Mouse (Mus musculus): ENCODE results near the gene Ubr7. TPM values are rescaled to one million over a fixed set of nuclear protein-coding genes. Genes with fewer than 3 reads are reported as not detected.
A peak's percentile ranks its signal among the peaks of the same experiment; 100 is the strongest.

Gene Ubr7
- 38.2 and 38.7 TPM in 2 replicates for polyA plus RNA-seq (2015; fragmentation: Nextera tagmentation; extraction: Ambion mirVana)

- Histone ChIP-seq H3K4me1 (peaks cover 23% of the 10 kb centered on the region), H3K27me3 (no peaks in the 10 kb centered on the region)
- WGBS = under 1% methylated on average over 73 of the region's 73 CpGs
These were observed at the start of gene Ubr7, which contains the start of the genes Gm28051 and Gon7 for GRCm38 (mm10) chr12:102757689-102758402. Gene Ubr7 (plus strand): TSS chr12:102757967. Gene Gm28051 (minus strand): TSS chr12:102757765. Gene Gon7 (minus strand): TSS chr12:102757803.

GRCm38 (mm10) chr12:102708220-102708619 lies 49.5 kb upstream of the Ubr7 start:
- Histone ChIP-seq H3K27me3 (no peaks in the 10 kb centered on the region), H3K4me3 (replicated peaks) (no peak overlapping the region), H3K9ac (no peak overlapping the region), H3K9me3 (replicated peaks) (no peaks in the 10 kb centered on the region), H3K27ac (replicated peaks) (no peak overlapping the region), H3K4me1 (peaks cover 21% of the 10 kb centered on the region), H3K36me3 (no peaks in the 10 kb centered on the region), H3K4me2 (replicated peaks) (no peak overlapping the region)
- 78% methylated on average over 11 of the region's 11 CpGs for WGBS
- no peak for ATAC-seq (ENCODE audit: insufficient number of reproducible peaks, low FRiP score, low TSS enrichment, low read depth)

More at GRCm38 (mm10) chr12:102757689-102758402, at the start of gene Ubr7, which contains the start of the genes Gm28051 and Gon7:
- peak within 1 kb of the TSS; percentile 68 for H3K4me2 ChIP-seq (replicated peaks)
- ATAC-seq (ENCODE audit: insufficient number of reproducible peaks, low FRiP score, low TSS enrichment, low read depth) = peak; percentile 98
- no peaks in the 10 kb centered on the region for H3K36me3 ChIP-seq
- peak within 1 kb of the TSS; percentile 93 for H3K27ac ChIP-seq (replicated peaks)
- H3K4me3 ChIP-seq (replicated peaks) = peak within 1 kb of the TSS; percentile 89
- H3K9ac ChIP-seq = peak within 1 kb of the TSS; percentile 68
- no peaks in the 10 kb centered on the region for H3K9me3 ChIP-seq (replicated peaks)

- 78% methylated on average over 5 of the region's 5 CpGs for WGBS
- Histone ChIP-seq H3K36me3 (no peaks in the 10 kb centered on the region), H3K27me3 (no peaks in the 10 kb centered on the region), H3K4me1 (peaks cover 13% of the 10 kb centered on the region), H3K9ac (no peak overlapping the region), H3K9me3 (replicated peaks) (no peaks in the 10 kb centered on the region), H3K4me2 (replicated peaks) (no peak overlapping the region), H3K27ac (replicated peaks) (no peak overlapping the region), H3K4me3 (replicated peaks) (no peak overlapping the region)
- ATAC-seq (ENCODE audit: insufficient number of reproducible peaks, low FRiP score, low TSS enrichment, low read depth) = no peak
These were observed 47.9 kb upstream of the Ubr7 start for GRCm38 (mm10) chr12:102709896-102710295.

- 56% methylated on average over 4 of the region's 4 CpGs for WGBS
These were observed 46.9 kb upstream of the Ubr7 start for GRCm38 (mm10) chr12:102710851-102711375.

GRCm38 (mm10) chr12:102713153-102713865 lies 44.5 kb upstream of the Ubr7 start:
- Histone ChIP-seq H3K27me3 (no peaks in the 10 kb centered on the region), H3K27ac (replicated peaks) (no peak overlapping the region), H3K4me3 (replicated peaks) (no peak overlapping the region), H3K9me3 (replicated peaks) (no peaks in the 10 kb centered on the region), H3K4me2 (replicated peaks) (no peak overlapping the region), H3K36me3 (no peaks in the 10 kb centered on the region), H3K4me1 (0 out of 2 replicates have a peak, but pooled peaks cover 2% of the 10 kb centered on the region), H3K9ac (no peak overlapping the region)
- 57% methylated on average over 20 of the region's 20 CpGs for WGBS
- no peak for ATAC-seq (ENCODE audit: insufficient number of reproducible peaks, low FRiP score, low TSS enrichment, low read depth)

More at GRCm38 (mm10) chr12:102710851-102711375, 46.9 kb upstream of the Ubr7 start:
- Histone ChIP-seq H3K4me3 (replicated peaks) (no peak overlapping the region), H3K4me1 (peaks cover 4% of the 10 kb centered on the region), H3K9ac (no peak overlapping the region), H3K4me2 (replicated peaks) (no peak overlapping the region), H3K27ac (replicated peaks) (no peak overlapping the region), H3K36me3 (no peaks in the 10 kb centered on the region), H3K9me3 (replicated peaks) (no peaks in the 10 kb centered on the region), H3K27me3 (no peaks in the 10 kb centered on the region)
- ATAC-seq (ENCODE audit: insufficient number of reproducible peaks, low FRiP score, low TSS enrichment, low read depth) = no peak

- Histone ChIP-seq H3K27ac (replicated peaks) (no peak overlapping the region), H3K9ac (no peak overlapping the region), H3K4me2 (replicated peaks) (no peak overlapping the region), H3K4me3 (replicated peaks) (no peak overlapping the region), H3K27me3 (no peaks in the 10 kb centered on the region), H3K36me3 (no peaks in the 10 kb centered on the region), H3K4me1 (0 out of 2 replicates have a peak, but pooled peaks cover 2% of the 10 kb centered on the region), H3K9me3 (replicated peaks) (no peaks in the 10 kb centered on the region)
- WGBS = 69% methylated on average over 2 of the region's 2 CpGs
- ATAC-seq (ENCODE audit: insufficient number of reproducible peaks, low FRiP score, low TSS enrichment, low read depth) = no peak
These were observed 43.7 kb upstream of the Ubr7 start for GRCm38 (mm10) chr12:102714116-102714515.

GRCm38 (mm10) chr12:102714654-102715395 lies 42.9 kb upstream of the Ubr7 start:
- Histone ChIP-seq H3K4me1 (0 out of 2 replicates have a peak, but pooled peaks cover 2% of the 10 kb centered on the region), H3K9ac (no peak overlapping the region), H3K27me3 (no peaks in the 10 kb centered on the region), H3K4me2 (replicated peaks) (no peak overlapping the region), H3K27ac (replicated peaks) (no peak overlapping the region), H3K36me3 (no peaks in the 10 kb centered on the region), H3K9me3 (replicated peaks) (no peaks in the 10 kb centered on the region), H3K4me3 (replicated peaks) (no peak overlapping the region)
- no peak for ATAC-seq (ENCODE audit: insufficient number of reproducible peaks, low FRiP score, low TSS enrichment, low read depth)
- 81% methylated on average over 10 of the region's 10 CpGs for WGBS

- no peak overlapping the region for H3K9ac ChIP-seq
- H3K36me3 ChIP-seq = no peaks in the 10 kb centered on the region
- peaks cover 5% of the 10 kb centered on the region; the same call in 1 of the 2 replicates for H3K4me1 ChIP-seq
- no peaks in the 10 kb centered on the region for H3K9me3 ChIP-seq (replicated peaks)
- H3K27me3 ChIP-seq = no peaks in the 10 kb centered on the region
- H3K4me2 ChIP-seq (replicated peaks) = peak overlapping the region; percentile 28; the same call in 1 of the 2 replicates
- WGBS = 17% methylated on average over 13 of the region's 13 CpGs
- no peak; the same call in 1 of the 2 replicates for ATAC-seq (ENCODE audit: insufficient number of reproducible peaks, low FRiP score, low TSS enrichment, low read depth)
- 0 out of 2 replicates have a peak overlapping the region, but pooled peaks have one; percentile 2 for H3K4me3 ChIP-seq (replicated peaks)
- H3K27ac ChIP-seq (replicated peaks) = no peak overlapping the region
These were observed 38.0 kb upstream of the Ubr7 start for GRCm38 (mm10) chr12:102719552-102720315.

GRCm38 (mm10) chr12:102722451-102722850 lies 35.3 kb upstream of the Ubr7 start:
- 43% methylated on average over 11 of the region's 11 CpGs for WGBS

GRCm38 (mm10) chr12:102722966-102723365 lies 34.8 kb upstream of the Ubr7 start:
- 72% methylated on average over 8 of the region's 8 CpGs for WGBS
- no peak for ATAC-seq (ENCODE audit: insufficient number of reproducible peaks, low FRiP score, low TSS enrichment, low read depth)
- Histone ChIP-seq H3K36me3 (no peaks in the 10 kb centered on the region), H3K4me2 (replicated peaks) (no peak overlapping the region), H3K9me3 (replicated peaks) (no peaks in the 10 kb centered on the region), H3K4me1 (peaks cover 9% of the 10 kb centered on the region; the same call in 1 of the 2 replicates), H3K9ac (no peak overlapping the region), H3K4me3 (replicated peaks) (no peak overlapping the region), H3K27ac (replicated peaks) (no peak overlapping the region), H3K27me3 (no peaks in the 10 kb centered on the region)

More at GRCm38 (mm10) chr12:102722451-102722850, 35.3 kb upstream of the Ubr7 start:
- Histone ChIP-seq H3K4me2 (replicated peaks) (no peak overlapping the region), H3K27ac (replicated peaks) (no peak overlapping the region), H3K4me3 (replicated peaks) (no peak overlapping the region), H3K27me3 (no peaks in the 10 kb centered on the region), H3K4me1 (peaks cover 9% of the 10 kb centered on the region; the same call in 1 of the 2 replicates), H3K9ac (no peak overlapping the region), H3K9me3 (replicated peaks) (no peaks in the 10 kb centered on the region), H3K36me3 (no peaks in the 10 kb centered on the region)
- ATAC-seq (ENCODE audit: insufficient number of reproducible peaks, low FRiP score, low TSS enrichment, low read depth) = no peak

Data from embryonic facial prominence, embryonic 15.5 days (tissue).